Mouse (Mus musculus) spleen, adult 12 weeks (tissue): Measurements from ENCODE around the gene Wdr74.
A peak's percentile ranks its signal among the peaks of the same experiment; 100 is the strongest.

Experiments
- DNase-seq: peaks from one replicate; pipeline ENCODE4 v3.0.0; 2022; ENCODE audit warnings: low spot score

Gene Wdr74

GRCm38 (mm10) chr19:8735389-8736159 lies at the start of gene Wdr74:
Gene Wdr74 (plus strand): TSS chr19:8735827.
- DNase-seq, result peak; percentile 86

GRCm38 (mm10) chr19:8691871-8692539 lies 43.6 kb upstream of the Wdr74 start:
- no peak for DNase-seq

GRCm38 (mm10) chr19:8692740-8693139 lies 42.9 kb upstream of the Wdr74 start:
- DNase-seq, result no peak

GRCm38 (mm10) chr19:8695330-8695729 lies 40.3 kb upstream of the Wdr74 start:
- DNase-seq, result peak; percentile 56

- DNase-seq, result no peak
Measured at GRCm38 (mm10) chr19:8699652-8700051, 36.0 kb upstream of the Wdr74 start.

- no peak for DNase-seq
Measured at GRCm38 (mm10) chr19:8702458-8702857, 33.2 kb upstream of the Wdr74 start.

- DNase-seq, result no peak
Measured at GRCm38 (mm10) chr19:8703571-8703970, 32.1 kb upstream of the Wdr74 start.

- DNase-seq, result no peak
Measured at GRCm38 (mm10) chr19:8705026-8705708, 30.5 kb upstream of the Wdr74 start.

- no peak for DNase-seq
Measured at GRCm38 (mm10) chr19:8706132-8706667, 29.4 kb upstream of the Wdr74 start.

- DNase-seq, result no peak
Measured at GRCm38 (mm10) chr19:8706930-8707329, 28.7 kb upstream of the Wdr74 start.

GRCm38 (mm10) chr19:8708954-8709353 lies 26.7 kb upstream of the Wdr74 start:
- no peak for DNase-seq

- DNase-seq, result no peak
Measured at GRCm38 (mm10) chr19:8710057-8710456, 25.6 kb upstream of the Wdr74 start.

GRCm38 (mm10) chr19:8711506-8711905 lies 24.1 kb upstream of the Wdr74 start:
- DNase-seq, result no peak

GRCm38 (mm10) chr19:8711949-8712869 lies 23.4 kb upstream of the Wdr74 start:
- peak; percentile 48 for DNase-seq

GRCm38 (mm10) chr19:8712870-8713305 lies 22.7 kb upstream of the Wdr74 start:
- peak; percentile 58 for DNase-seq

GRCm38 (mm10) chr19:8713306-8713996 lies 22.2 kb upstream of the Wdr74 start:
- peak; percentile 92 for DNase-seq

GRCm38 (mm10) chr19:8713997-8714652 lies 21.5 kb upstream of the Wdr74 start:
- DNase-seq, result no peak

GRCm38 (mm10) chr19:8714653-8715481 lies 20.8 kb upstream of the Wdr74 start:
- DNase-seq, result peak; percentile 62
